Mouse (Mus musculus): ENCODE results near the gene Srsf1.

DNA sequence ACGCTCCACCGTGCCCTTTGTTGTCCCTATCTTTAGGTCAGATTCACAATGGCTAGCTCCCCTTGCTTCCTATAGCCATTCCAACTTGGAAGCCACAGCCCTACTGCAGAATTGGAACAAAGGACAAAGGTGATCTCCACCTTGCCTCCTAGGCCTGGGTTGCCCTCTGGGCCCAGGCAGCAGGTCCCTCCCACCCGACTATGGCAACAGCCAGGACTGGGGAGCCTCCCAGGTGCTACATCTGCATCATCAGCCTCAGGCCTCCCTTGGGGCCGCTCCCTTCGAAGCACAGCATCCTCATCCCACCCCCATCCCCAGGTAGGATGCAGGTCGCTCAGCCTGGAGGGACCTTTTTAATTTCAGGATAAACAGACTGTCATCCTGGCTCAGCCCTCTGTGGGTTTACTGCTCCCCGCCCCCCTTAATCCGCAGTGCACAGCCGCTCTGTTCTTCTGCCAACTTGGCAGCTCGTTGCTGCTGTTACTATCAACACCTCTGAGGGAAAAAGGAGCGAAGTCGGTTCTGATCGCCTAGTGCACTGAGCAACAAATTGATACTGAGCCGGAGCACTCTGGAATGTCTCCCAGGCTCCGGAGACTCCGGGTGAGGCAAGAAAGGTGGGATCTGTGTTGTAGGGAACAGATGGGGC, 37.5 kb upstream of the Srsf1 start:
- TF ChIP-seq CTCF (conservative IDR thresholded peaks at IDR 0.05 in 1 of 2, IDR thresholded peaks at IDR 0.05 in 1 of 2; ENCODE audit: low read depth in 2 of 2, low read length in 2 of 2) (no peak), POLR2A (IDR thresholded peaks at IDR 0.05; ENCODE audit: low read depth, low read length) (no peak), USF1 (IDR thresholded peaks at IDR 0.05; ENCODE audit: low read depth, low read length) (no peak), MAX (IDR thresholded peaks at IDR 0.05; ENCODE audit: low read length) (no peak), MAFK (IDR thresholded peaks at IDR 0.05; ENCODE audit: insufficient replicate concordance, low read length) (no peak), E2F4 (IDR thresholded peaks at IDR 0.05; ENCODE audit: insufficient replicate concordance, low read depth, low read length) (no peak)

Measured in CH12.LX (cell line).